Mouse (Mus musculus) liver, adult 2 months (tissue): ENCODE data around the gene Olfr1330.

Source experiments
- CTCF ChIP-seq: fragments of 200-500 bp; IDR thresholded peaks from 2 replicates; pipeline ENCODE4 v1.5.1; 2011; ENCODE audit warnings: low read depth, low read length, control low read depth
- POLR2A ChIP-seq: fragments of 200-500 bp; IDR thresholded peaks from 2 replicates; pipeline ENCODE4 v1.6.1; 2011; ENCODE audit warnings: low read length, control low read depth; ENCODE audit not compliant: insufficient read depth; ENCODE audit errors: extremely low read depth

- TF ChIP-seq CTCF: no peak
- no peak for TF ChIP-seq POLR2A
These were observed 13.6 kb downstream of the Olfr1330 start for GRCm38 (mm10) chr4:118901981-118902380.
